Mouse (Mus musculus) midbrain, embryonic 12.5 days (tissue): Measurements from ENCODE around the gene Osbpl8. TPM values are rescaled to one million over a fixed set of nuclear protein-coding genes. Genes with fewer than 3 reads are reported as not detected.

ENCODE experiments used
- ATAC-seq: fragments of 200-750 bp; cut with Nextera tagmentation; 2 replicates; pipeline ENCODE4 v1.8.0; 2017; ENCODE audit warnings: low read depth, moderate TSS enrichment, moderate library complexity; ENCODE audit not compliant: low FRiP score
- H3K27ac ChIP-seq: fragments of 300-500 bp; sonication (generic); replicated peaks from 2 replicates; pipeline ENCODE4 v1.5.1; 2016; ENCODE audit warnings: mild to moderate bottlenecking
- H3K27me3 ChIP-seq: fragments of 300-500 bp; sonication (generic); 2 replicates; pipeline ENCODE4 v1.6.1; 2016; ENCODE audit warnings: mild to moderate bottlenecking
- H3K36me3 ChIP-seq: fragments of 300-500 bp; sonication (generic); 2 replicates; pipeline ENCODE4 v1.6.1; 2016
- H3K4me1 ChIP-seq: fragments of 300-500 bp; sonication (generic); 2 replicates; pipeline ENCODE4 v1.6.1; 2016
- H3K4me2 ChIP-seq: fragments of 300-500 bp; sonication (generic); replicated peaks from 2 replicates; pipeline ENCODE4 v1.6.1; 2016; ENCODE audit warnings: mild to moderate bottlenecking, moderate library complexity
- H3K4me3 ChIP-seq: fragments of 300-500 bp; sonication (generic); 2 replicates; pipeline ENCODE4 v1.5.1; 2016; ENCODE audit warnings: mild to moderate bottlenecking
- H3K9ac ChIP-seq: fragments of 300-500 bp; sonication (generic); replicated peaks from 2 replicates; pipeline ENCODE4 v1.6.1; 2016; ENCODE audit warnings: mild to moderate bottlenecking, moderate library complexity
- H3K9me3 ChIP-seq: fragments of 300-500 bp; sonication (generic); 2 replicates; pipeline ENCODE4 v1.6.1; 2016; ENCODE audit warnings: mild to moderate bottlenecking
- WGBS: fragments of 180-500 bp; shearing (Covaris S2); methylation state at CpG from one replicate; pipeline ENCODE4 v1.1.7; 2016; 5-methylcytosine and 5-hydroxymethylcytosine counted together
- polyA plus RNA-seq: library from polyadenylated mRNA; unstranded; fragments of >200 nt; fragmentation: Nextera tagmentation; extraction: Ambion mirVana; gene quantifications from 2 replicates; pipeline ENCODE4 v1.2.1, GENCODE M21; 2016

Gene Osbpl8
- polyA plus RNA-seq, 1 experiment from 2014 or later, result 21.3 TPM

- Histone ChIP-seq H3K27me3 (no peaks in the 10 kb centered on the region), H3K27ac (no peak overlapping the region), H3K9me3 (no peaks in the 10 kb centered on the region), H3K36me3 (no peaks in the 10 kb centered on the region), H3K4me3 (no peak overlapping the region), H3K9ac (no peak overlapping the region), H3K4me1 (0 out of 2 replicates have a peak, but pooled peaks cover 8% of the 10 kb centered on the region), H3K4me2 (peak overlapping the region; percentile 33)
- 18% methylated on average over 10 of the region's 10 CpGs for WGBS
- ATAC-seq, result no peak
Observed at GRCm38 (mm10) chr10:111336353-111336713, 171.8 kb downstream of the Osbpl8 start.

DNA sequence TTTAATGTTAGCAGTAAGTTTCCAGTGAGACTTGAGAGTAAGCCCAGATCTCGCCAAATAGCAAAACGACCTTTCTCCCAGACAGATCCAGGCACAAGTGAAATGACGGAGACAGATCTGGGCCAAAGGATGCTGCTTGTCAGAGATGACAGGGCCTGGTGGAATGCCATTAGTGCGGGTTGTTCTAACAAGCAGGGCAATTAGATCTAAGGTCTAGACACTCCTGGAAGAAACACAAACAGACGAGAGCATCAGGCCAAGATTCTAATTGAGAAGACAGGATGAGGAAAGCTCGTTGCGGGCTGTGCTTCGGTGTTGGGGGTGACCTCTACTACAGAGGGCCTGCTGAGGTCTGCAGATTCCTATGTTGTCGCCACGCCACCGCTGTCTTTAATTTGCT, 174.7 kb downstream of the Osbpl8 start:
- Histone ChIP-seq H3K4me3 (no peak overlapping the region), H3K4me2 (no peak overlapping the region), H3K36me3 (no peaks in the 10 kb centered on the region), H3K9me3 (no peaks in the 10 kb centered on the region), H3K27ac (no peak overlapping the region), H3K4me1 (0 out of 2 replicates have a peak, but pooled peaks cover 8% of the 10 kb centered on the region), H3K27me3 (no peaks in the 10 kb centered on the region), H3K9ac (no peak overlapping the region)
- no peak for ATAC-seq
- WGBS, result 83% methylated on average over 11 of the region's 11 CpGs

DNA sequence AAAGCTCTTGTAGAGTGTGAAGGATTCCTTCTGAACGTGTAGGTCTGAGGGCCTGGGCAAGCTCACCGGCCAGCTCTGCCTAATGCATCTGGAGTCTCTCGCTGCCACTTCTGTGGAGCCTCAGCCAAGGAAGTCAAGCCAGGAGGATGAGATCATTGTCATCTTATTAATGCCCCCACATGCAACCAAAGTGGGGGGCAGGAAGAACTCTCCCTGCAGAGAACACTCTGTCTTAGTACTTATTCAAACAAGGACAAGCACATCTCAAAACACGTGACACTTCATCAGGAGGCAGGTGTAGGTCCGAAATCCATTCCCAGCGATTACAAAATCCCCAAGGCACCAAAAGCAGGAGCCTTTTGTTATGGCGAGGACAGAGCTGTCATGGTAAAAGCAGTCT, 177.2 kb downstream of the Osbpl8 start:
- H3K9me3 ChIP-seq, result no peaks in the 10 kb centered on the region
- H3K27ac ChIP-seq, result no peak overlapping the region
- H3K4me2 ChIP-seq, result no peak overlapping the region
- no peak overlapping the region for H3K4me3 ChIP-seq
- WGBS, result 88% methylated on average over 7 of the region's 7 CpGs
- H3K27me3 ChIP-seq, result no peaks in the 10 kb centered on the region
- H3K36me3 ChIP-seq, result no peaks in the 10 kb centered on the region
- no peak for ATAC-seq
- H3K4me1 ChIP-seq, result no peaks in the 10 kb centered on the region
- no peak overlapping the region for H3K9ac ChIP-seq

DNA sequence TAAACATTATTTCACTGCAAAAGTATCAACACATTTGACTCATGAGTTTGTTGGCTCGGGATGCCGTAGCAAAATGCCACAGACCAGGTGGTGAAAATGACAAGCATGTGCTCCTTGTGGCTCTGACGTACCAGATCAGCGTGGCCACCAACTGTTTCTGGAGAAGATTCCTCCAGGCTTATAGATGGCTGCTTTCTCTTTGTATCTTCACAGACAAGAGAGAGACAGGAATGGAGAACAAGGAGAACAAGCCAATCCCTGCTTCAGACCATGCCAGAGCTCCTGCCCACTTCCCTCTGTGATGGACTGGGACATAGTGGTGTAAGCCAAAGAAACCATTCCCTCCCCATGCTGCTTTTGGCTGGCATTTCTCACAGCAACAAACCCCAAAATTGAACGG, 179.0 kb downstream of the Osbpl8 start:
- Histone ChIP-seq H3K4me2 (no peak overlapping the region), H3K9me3 (no peaks in the 10 kb centered on the region), H3K27me3 (no peaks in the 10 kb centered on the region), H3K4me3 (no peak overlapping the region), H3K4me1 (no peaks in the 10 kb centered on the region), H3K9ac (no peak overlapping the region), H3K27ac (no peak overlapping the region), H3K36me3 (no peaks in the 10 kb centered on the region)
- WGBS, result 88% methylated on average over 5 of the region's 5 CpGs
- no peak for ATAC-seq

Other genes starting within 250 kb of the Osbpl8 start
- 143 and 157 TPM in 2 replicates for gene Csrp2, start 245.0 kb upstream of the Osbpl8 start, polyA plus RNA-seq
- gene Zdhhc17, start 154.6 kb upstream of the Osbpl8 start, polyA plus RNA-seq, result 47.9 and 50.6 TPM in 2 replicates
- gene Bbs10, start 133.9 kb downstream of the Osbpl8 start, polyA plus RNA-seq, result 7.2 and 7.9 TPM in 2 replicates